Mouse (Mus musculus) embryo, embryonic 10 days (tissue): ENCODE results near the gene Ctdspl2.

Experiments used
- DNase-seq: peaks from one replicate; pipeline ENCODE4 v3.0.0-alpha.2; 2015; ENCODE audit warnings: low spot score

The Ctdspl2 gene

DNA sequence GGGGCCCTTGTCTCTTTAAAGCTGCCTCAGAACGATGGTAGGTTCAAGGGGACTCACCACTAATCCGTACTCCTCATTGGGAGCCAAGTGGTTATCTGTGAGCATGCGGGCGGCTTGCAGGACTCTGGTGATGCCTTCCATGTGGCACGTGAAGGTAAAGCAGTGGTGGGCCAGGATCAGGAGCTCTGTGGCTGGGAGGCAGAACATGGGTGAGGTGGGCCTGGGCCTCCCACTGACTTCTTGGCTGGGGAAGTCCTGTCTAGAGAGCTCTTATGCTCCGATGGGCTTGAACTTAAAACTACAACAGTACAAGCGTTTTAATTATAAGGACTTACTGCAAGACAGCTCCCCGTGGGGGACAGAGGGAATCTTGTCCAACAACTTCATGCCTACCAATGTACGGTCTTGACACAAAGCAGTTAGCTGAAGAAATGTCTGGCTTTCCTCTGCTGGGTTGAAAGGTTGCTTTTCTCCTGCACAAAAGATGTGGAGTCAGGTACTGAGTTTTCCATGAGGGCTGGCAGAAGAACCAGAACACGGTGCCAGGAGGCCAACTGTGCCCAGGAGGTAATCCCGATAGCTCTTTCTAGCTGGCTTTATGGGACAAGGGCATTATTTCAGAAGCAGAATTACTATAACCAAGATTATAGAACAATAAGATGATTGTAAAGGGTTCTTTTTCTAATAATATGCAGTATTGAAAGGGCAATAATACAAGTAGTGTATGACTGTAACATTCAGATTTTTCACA is 103.7 kb downstream of the Ctdspl2 start:
- no peak for DNase-seq
